Mouse (Mus musculus) midbrain, embryonic 13.5 days (tissue): ENCODE measurements around the gene Lonp1. TPM values are rescaled to one million over a fixed set of nuclear protein-coding genes. Genes with fewer than 3 reads are reported as not detected.
"Not testable (repeated sequence)": the region's sequence is repeated elsewhere in the genome, so short reads cannot be mapped to it uniquely, and the experiment has no call there.

ENCODE experiments used
- ATAC-seq: fragments of 200-750 bp; cut with Nextera tagmentation; 2 replicates; pipeline ENCODE4 v1.8.0; 2017; ENCODE audit warnings: mild to moderate bottlenecking, moderate TSS enrichment, moderate library complexity
- H3K27ac ChIP-seq: fragments of 300-500 bp; sonication (generic); 2 replicates; pipeline ENCODE4 v1.5.1; 2015; ENCODE audit warnings: inconsistent platforms, mild to moderate bottlenecking, moderate library complexity
- H3K27me3 ChIP-seq: fragments of 300-500 bp; sonication (generic); 2 replicates; pipeline ENCODE4 v1.6.1; 2015; ENCODE audit warnings: mild to moderate bottlenecking, inconsistent platforms
- H3K36me3 ChIP-seq: fragments of 300-500 bp; sonication (generic); 2 replicates; pipeline ENCODE4 v1.6.1; 2015; ENCODE audit warnings: mild to moderate bottlenecking, inconsistent platforms
- H3K4me1 ChIP-seq: fragments of 300-500 bp; sonication (generic); replicated peaks from 2 replicates; pipeline ENCODE4 v1.6.1; 2015; ENCODE audit warnings: inconsistent platforms
- H3K4me2 ChIP-seq: fragments of 300-500 bp; sonication (generic); replicated peaks from 2 replicates; pipeline ENCODE4 v1.6.1; 2015; ENCODE audit warnings: moderate library complexity, mild to moderate bottlenecking, inconsistent platforms
- H3K4me3 ChIP-seq: fragments of 300-500 bp; sonication (generic); replicated peaks from 2 replicates; pipeline ENCODE4 v1.5.1; 2015; ENCODE audit warnings: mild to moderate bottlenecking, inconsistent platforms
- H3K9ac ChIP-seq: fragments of 300-500 bp; sonication (generic); replicated peaks from 2 replicates; pipeline ENCODE4 v1.6.1; 2015; ENCODE audit warnings: mild to moderate bottlenecking, inconsistent platforms
- H3K9me3 ChIP-seq: fragments of 300-500 bp; sonication (generic); 2 replicates; pipeline ENCODE4 v1.6.1; 2016; ENCODE audit warnings: mild to moderate bottlenecking, inconsistent platforms
- WGBS: fragments of 180-500 bp; shearing (Covaris S2); methylation state at CpG from one replicate; pipeline ENCODE4 v1.1.7; 2015; 5-methylcytosine and 5-hydroxymethylcytosine counted together
- polyA plus RNA-seq: library from polyadenylated mRNA; unstranded; fragments of >200 nt; fragmentation: Nextera tagmentation; extraction: Ambion mirVana; gene quantifications from 2 replicates; pipeline ENCODE4 v1.2.1, GENCODE M21; 2015

Gene Lonp1
- polyA plus RNA-seq, 1 experiment from 2014 or later = 43.4 TPM

GRCm38 (mm10) chr17:56615792-56616191 is 10.9 kb downstream of the Lonp1 start:
- Histone ChIP-seq H3K36me3 (peaks cover 66% of the 10 kb centered on the region), H3K9me3 (no peaks in the 10 kb centered on the region), H3K27ac (no peak overlapping the region), H3K4me2 (no peak overlapping the region), H3K4me3 (no peak overlapping the region), H3K27me3 (no peaks in the 10 kb centered on the region), H3K9ac (no peak overlapping the region), H3K4me1 (peaks cover 33% of the 10 kb centered on the region)
- 90% methylated on average over 4 of the region's 4 CpGs for WGBS
- no peak for ATAC-seq

DNA sequence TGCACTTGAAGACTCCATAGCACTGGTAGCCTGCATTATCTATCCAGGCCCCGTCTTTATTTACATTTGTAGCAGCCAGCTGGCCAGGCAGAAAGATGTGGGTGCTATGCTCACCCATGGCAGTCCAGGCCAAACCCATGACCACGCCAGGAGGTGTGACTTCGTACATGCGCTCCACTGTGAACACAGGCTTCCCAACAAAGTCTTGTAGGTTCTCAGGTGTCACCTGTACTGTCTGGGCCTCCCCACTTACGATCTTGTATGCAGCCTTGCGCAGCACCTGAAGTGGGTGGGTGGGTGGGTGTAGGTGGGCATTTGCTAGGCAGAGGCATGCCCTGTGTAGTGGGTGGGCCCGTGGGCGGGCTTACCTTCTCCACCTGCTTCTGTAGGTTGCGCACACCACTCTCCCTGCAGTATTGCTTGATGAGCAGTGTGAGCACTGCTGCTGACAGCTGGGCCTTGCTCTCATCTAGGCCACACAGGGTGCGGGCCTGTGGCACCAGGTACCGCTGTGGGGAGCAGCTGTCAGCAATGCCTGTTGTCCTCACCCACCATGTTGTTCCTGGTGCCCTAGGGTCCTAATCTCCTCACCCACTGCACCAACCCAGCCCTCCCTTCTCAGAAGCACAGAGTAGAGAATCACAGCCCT is 11.4 kb downstream of the Lonp1 start:
- Histone ChIP-seq H3K36me3 (peaks cover 61% of the 10 kb centered on the region), H3K27me3 (no peaks in the 10 kb centered on the region), H3K9me3 (no peaks in the 10 kb centered on the region), H3K4me2 (peak overlapping the region; percentile 83), H3K4me3 (peak overlapping the region; percentile 73), H3K9ac (peak overlapping the region; percentile 81), H3K4me1 (peaks cover 38% of the 10 kb centered on the region), H3K27ac (no peak overlapping the region)
- WGBS = 91% methylated on average over 11 of the region's 11 CpGs
- no peak for ATAC-seq

DNA sequence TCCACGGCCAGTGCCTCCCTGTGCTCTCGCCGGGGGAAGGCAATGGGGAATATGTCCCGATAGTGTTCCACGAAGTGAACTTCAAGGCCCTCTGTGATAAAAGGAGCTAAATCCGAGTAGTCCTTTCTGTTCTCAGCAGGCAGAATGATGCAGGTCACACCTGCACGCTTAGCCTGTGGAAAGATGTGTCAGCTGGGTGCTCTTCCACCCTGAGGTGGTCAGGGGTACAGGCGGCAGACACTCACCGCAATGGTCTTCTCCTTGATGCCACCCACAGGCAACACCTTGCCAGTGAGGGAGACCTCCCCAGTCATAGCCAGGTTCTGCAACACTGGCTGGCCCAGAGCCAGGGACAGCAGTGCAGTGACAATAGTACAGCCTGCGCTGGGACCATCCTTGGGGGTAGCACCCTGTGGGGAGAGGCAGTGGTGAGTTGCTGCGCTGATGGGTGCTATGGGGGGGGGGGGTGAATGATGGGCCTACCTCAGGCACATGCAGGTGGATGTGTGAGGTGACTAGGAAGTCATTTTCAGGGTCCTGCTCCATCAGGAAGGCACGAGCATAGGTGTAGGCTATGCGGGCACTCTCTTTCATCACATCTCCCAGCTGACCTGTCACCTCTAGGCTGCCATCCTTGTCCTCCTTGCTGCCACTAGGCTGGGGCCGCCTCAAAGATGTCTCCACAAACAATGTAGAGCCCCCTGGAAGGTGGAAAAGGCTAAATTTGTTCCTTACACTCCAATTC is 12.1 kb downstream of the Lonp1 start:
- peak overlapping the region; percentile 83 for H3K4me2 ChIP-seq
- H3K27ac ChIP-seq = no peak overlapping the region
- H3K4me1 ChIP-seq = peaks cover 41% of the 10 kb centered on the region
- H3K36me3 ChIP-seq = peaks cover 54% of the 10 kb centered on the region
- ATAC-seq = no peak
- peak overlapping the region; percentile 81 for H3K9ac ChIP-seq
- WGBS = 35% methylated on average over 14 of the region's 14 CpGs
- H3K4me3 ChIP-seq = peak overlapping the region; percentile 73
- no peaks in the 10 kb centered on the region for H3K9me3 ChIP-seq
- H3K27me3 ChIP-seq = no peaks in the 10 kb centered on the region

DNA sequence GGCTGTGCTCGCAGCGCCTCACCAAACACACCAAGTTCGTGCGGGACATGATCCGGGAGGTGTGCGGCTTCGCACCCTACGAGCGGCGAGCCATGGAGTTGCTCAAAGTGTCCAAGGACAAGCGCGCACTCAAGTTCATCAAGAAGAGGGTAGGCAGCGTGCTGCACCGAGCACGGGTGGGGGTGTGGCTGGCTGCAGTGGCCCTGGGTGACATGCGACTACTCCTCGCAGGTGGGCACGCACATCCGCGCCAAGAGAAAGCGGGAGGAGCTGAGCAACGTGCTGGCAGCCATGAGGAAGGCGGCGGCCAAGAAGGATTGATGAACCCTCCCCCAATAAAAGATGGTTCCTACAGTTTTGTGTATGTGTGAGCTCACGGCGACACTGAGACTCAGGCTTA is 12.8 kb downstream of the Lonp1 start:
- under 1% methylated on average over 26 of the region's 26 CpGs for WGBS
- peak overlapping the region; percentile 73 for H3K4me3 ChIP-seq
- H3K27me3 ChIP-seq, H3K9me3 ChIP-seq, ATAC-seq: not testable (repeated sequence)
- H3K36me3 ChIP-seq = peaks cover 47% of the 10 kb centered on the region
- peak overlapping the region; percentile 93 for H3K27ac ChIP-seq
- H3K9ac ChIP-seq = peak overlapping the region; percentile 81
- peaks cover 44% of the 10 kb centered on the region for H3K4me1 ChIP-seq
- peak overlapping the region; percentile 83 for H3K4me2 ChIP-seq

DNA sequence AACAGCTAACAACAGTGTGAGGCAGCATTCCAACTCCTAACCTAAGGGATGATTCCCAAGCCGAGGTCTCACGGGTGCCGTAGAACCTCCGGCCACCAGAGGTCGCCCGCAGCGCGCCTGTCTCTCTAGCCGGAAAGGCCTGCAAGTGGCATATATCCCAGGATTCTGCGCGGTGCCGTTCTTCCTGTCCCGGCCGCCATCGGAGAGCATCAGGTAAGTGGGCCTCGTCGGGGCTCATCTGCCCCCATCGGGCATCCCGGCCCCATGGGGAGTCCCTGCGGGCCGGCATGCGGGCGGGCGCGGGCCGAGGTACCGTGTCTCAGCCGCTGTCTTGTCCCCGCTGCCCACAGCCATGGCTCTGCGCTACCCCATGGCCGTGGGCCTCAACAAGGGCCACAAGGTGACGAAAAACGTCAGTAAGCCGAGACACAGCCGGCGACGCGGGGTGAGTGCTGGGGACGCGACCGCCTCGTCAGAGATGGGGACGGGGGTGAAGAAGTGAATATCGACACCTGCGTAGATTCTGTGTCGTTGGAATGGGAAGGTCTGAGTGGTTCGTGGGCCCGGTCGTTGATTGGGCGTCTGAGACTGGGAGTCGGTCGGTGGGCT is 13.3 kb downstream of the Lonp1 start, which contains the start of gene Rpl36:
TSS of gene Rpl36 (plus strand) at position 181 of the 609 bp plus-strand sequence.
- ATAC-seq = peak; percentile 69
- H3K4me3 ChIP-seq = peak within 1 kb of the TSS; percentile 73
- H3K27me3 ChIP-seq = no peaks in the 10 kb centered on the region
- H3K27ac ChIP-seq = peak within 1 kb of the TSS; percentile 93
- WGBS = under 1% methylated on average over 51 of the region's 52 CpGs
- H3K4me2 ChIP-seq = peak within 1 kb of the TSS; percentile 83
- H3K9ac ChIP-seq = peak within 1 kb of the TSS; percentile 81
- no peaks in the 10 kb centered on the region for H3K9me3 ChIP-seq
- H3K4me1 ChIP-seq = peaks cover 49% of the 10 kb centered on the region
- peaks cover 41% of the 10 kb centered on the region for H3K36me3 ChIP-seq

- WGBS = 81% methylated on average over 10 of the region's 10 CpGs
- not testable (repeated sequence) for H3K27ac ChIP-seq, H3K4me3 ChIP-seq, H3K4me2 ChIP-seq, H3K27me3 ChIP-seq, ATAC-seq, H3K9me3 ChIP-seq, H3K9ac ChIP-seq
- Histone ChIP-seq H3K4me1 (peaks cover 55% of the 10 kb centered on the region), H3K36me3 (peaks cover 36% of the 10 kb centered on the region)
Measured at GRCm38 (mm10) chr17:56612565-56612939, 14.1 kb downstream of the Lonp1 start.

DNA sequence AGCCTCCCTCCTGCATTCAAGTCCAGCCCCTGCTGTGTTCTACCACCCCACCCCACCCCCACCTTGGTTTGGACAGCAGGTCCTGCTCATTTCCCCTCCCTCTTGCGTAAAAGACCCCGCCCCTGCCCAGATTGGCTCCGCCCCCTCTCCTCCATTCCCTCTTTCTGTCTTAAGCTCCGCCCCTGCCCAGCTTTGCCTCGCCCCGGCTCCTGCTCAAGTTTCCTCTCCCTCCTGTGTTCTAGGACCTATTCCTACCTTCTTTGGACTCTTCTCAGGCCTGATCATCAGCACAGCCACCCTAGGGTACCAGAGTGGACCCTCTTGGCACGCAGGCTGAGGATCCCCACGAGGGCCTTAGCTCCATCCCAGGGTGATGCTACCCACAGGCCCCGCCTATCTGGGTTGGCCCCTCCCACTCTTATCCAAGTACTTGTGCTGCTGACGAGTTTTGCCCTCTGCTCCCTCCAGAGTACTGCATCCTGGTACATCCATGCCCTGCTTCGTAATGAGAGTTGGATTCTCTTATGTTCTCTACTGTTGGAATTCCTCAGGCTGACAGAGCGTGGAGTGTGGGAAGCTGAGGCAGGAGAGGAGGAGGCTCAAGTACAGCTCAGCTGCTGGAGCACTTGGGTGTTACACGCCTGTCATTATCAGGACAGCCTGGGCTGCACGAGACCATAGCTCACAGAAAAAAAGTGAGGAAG is 14.7 kb downstream of the Lonp1 start:
- no peak for ATAC-seq
- H3K4me3 ChIP-seq = no peak overlapping the region
- H3K4me2 ChIP-seq = 0 out of 2 replicates have a peak overlapping the region, but pooled peaks have one; percentile 2
- no peaks in the 10 kb centered on the region for H3K9me3 ChIP-seq
- 14% methylated on average over 13 of the region's 14 CpGs for WGBS
- H3K36me3 ChIP-seq = peaks cover 36% of the 10 kb centered on the region
- H3K4me1 ChIP-seq = peaks cover 57% of the 10 kb centered on the region
- no peak overlapping the region for H3K27ac ChIP-seq
- no peaks in the 10 kb centered on the region for H3K27me3 ChIP-seq
- H3K9ac ChIP-seq = no peak overlapping the region

DNA sequence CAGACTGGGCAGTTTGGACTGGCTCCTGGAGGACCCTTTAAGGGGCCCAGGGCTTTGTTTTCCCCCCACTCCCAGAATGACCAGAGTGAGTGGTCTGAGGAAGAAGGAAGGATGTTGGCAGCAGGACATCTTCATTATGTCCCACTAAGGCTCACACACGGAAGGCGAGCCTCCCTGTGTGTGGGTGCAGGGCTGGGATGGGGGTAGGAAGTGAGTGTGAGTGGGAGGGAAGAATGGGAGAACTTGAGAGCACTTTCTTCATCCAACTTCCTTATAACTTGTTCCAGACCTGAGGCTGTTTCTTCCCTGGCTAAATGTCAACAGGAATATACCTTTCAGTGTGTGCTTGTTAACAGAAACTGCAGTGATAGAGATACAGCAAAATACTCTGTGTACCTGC is 15.4 kb downstream of the Lonp1 start:
- Histone ChIP-seq H3K4me2 (no peak overlapping the region), H3K27me3 (no peaks in the 10 kb centered on the region), H3K9me3 (no peaks in the 10 kb centered on the region), H3K9ac (no peak overlapping the region), H3K4me3 (no peak overlapping the region), H3K27ac (no peak overlapping the region), H3K36me3 (peaks cover 36% of the 10 kb centered on the region), H3K4me1 (peaks cover 57% of the 10 kb centered on the region)
- 76% methylated on average over 2 of the region's 2 CpGs for WGBS
- no peak for ATAC-seq

- Histone ChIP-seq H3K27me3 (no peaks in the 10 kb centered on the region), H3K36me3 (peaks cover 36% of the 10 kb centered on the region), H3K4me1 (peaks cover 44% of the 10 kb centered on the region), H3K4me3 (peak within 1 kb of the TSS; percentile 64), H3K9me3 (no peaks in the 10 kb centered on the region), H3K27ac (peak within 1 kb of the TSS; percentile 77), H3K4me2 (peak within 1 kb of the TSS; percentile 78), H3K9ac (peak within 1 kb of the TSS; percentile 78)
- WGBS = under 1% methylated on average over 44 of the region's 44 CpGs
- ATAC-seq = peak; percentile 90
Measured at GRCm38 (mm10) chr17:56609452-56610171, 17.1 kb downstream of the Lonp1 start, which contains the start of gene 2410015M20Rik. TSS of gene 2410015M20Rik (minus strand) at chr17:56609771.

DNA sequence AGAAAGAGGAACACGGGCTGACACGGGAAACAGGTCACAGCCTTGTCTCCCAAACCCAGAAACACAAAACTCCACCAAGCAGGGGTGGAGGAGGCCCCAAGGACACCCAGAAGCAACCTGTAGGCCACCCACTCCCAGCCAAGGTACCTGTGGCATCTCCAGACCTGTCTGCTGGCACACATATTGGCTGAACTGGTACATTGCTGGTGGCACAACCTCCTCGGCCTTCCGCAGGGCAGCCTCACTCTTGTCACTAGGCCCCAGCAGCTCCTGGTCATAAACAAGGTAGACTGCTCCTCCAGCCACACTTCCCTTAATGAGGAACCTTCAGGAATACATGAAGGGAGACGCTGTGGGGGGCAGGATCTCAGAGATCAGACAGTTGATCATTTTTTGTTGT is 18.0 kb downstream of the Lonp1 start:
- peaks cover 41% of the 10 kb centered on the region for H3K36me3 ChIP-seq
- peak overlapping the region; percentile 64 for H3K4me3 ChIP-seq
- H3K4me1 ChIP-seq = peaks cover 37% of the 10 kb centered on the region
- H3K27ac ChIP-seq = peak overlapping the region; percentile 77
- WGBS = 75% methylated on average over 5 of the region's 5 CpGs
- H3K27me3 ChIP-seq = no peaks in the 10 kb centered on the region
- peak overlapping the region; percentile 78 for H3K4me2 ChIP-seq
- H3K9ac ChIP-seq = peak overlapping the region; percentile 78
- no peaks in the 10 kb centered on the region for H3K9me3 ChIP-seq
- no peak for ATAC-seq

DNA sequence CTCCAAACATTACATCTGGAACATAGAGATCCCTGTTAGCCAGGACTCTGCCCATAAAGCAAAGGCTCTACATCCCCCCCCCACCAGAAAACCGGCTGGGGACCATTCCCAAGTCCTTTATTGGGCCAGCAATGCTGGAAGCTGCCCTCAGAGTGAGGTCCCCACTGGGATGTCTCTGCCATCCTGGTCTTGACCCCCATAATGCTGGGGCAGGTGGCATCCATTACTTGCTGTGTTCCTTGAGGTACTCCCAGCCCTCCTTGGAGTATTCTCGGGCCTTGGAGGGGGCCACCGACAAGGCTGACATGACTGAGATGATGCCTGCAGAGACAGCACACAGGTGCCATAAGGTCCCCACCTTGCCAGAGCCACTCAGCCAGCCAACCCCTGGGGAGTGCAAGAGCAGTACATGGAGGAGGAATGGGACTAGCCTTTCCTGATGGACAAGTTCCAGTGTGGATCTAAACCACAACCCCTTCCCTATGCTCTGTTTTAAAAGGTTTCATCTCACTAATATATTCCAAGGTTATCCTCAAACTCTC is 19.1 kb downstream of the Lonp1 start:
- Histone ChIP-seq H3K4me1 (peaks cover 37% of the 10 kb centered on the region), H3K9ac (no peak overlapping the region), H3K27me3 (no peaks in the 10 kb centered on the region), H3K27ac (no peak overlapping the region), H3K4me3 (no peak overlapping the region), H3K4me2 (no peak overlapping the region), H3K9me3 (no peaks in the 10 kb centered on the region), H3K36me3 (peaks cover 52% of the 10 kb centered on the region)
- no peak for ATAC-seq
- 70% methylated on average over 3 of the region's 3 CpGs for WGBS
